Mouse (Mus musculus) cerebellum, postnatal 4 days (tissue): ENCODE measurements around the gene Olfr71.
A peak's percentile ranks its signal among the peaks of the same experiment; 100 is the strongest.

Source experiments
- DNase-seq, 2 experiments: peaks; one replicate each; pipeline ENCODE4 v3.0.0; 2022; ENCODE audit warnings: low spot score in 2 of 2, mixed read lengths in 1 of 2

Gene Olfr71

GRCm38 (mm10) chr4:43709869-43710268 is at the start of gene Olfr71:
Gene Olfr71, minus strand, starts transcription at chr4:43710255.
- no peak for DNase-seq

GRCm38 (mm10) chr4:43757213-43757612 is 47.2 kb upstream of the Olfr71 start:
- DNase-seq, result no peak

GRCm38 (mm10) chr4:43745187-43745586 is 35.1 kb upstream of the Olfr71 start:
- DNase-seq, result no peak

- DNase-seq, result no peak
Observed at GRCm38 (mm10) chr4:43743099-43743498, 33.0 kb upstream of the Olfr71 start.

GRCm38 (mm10) chr4:43742637-43743036 is 32.6 kb upstream of the Olfr71 start:
- DNase-seq, result no peak

DNA sequence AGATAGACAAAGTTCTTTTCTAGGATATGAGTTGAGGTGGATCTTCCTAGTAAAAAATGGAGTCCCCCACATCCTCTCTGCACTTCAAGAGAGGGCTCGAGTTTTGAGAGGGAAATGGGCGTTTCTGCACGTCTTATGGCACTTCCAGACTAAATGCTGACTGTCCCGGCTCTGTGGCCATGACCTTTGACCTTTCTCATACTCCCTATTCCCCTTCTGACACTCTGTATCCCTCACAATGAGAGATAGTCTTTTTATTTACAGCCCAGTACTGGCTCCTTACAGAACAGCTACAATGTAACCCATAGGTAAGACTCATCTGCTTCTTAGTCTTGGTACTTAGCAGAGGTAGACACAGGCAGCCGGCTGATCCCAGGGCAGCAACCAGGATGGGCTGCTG is 31.5 kb upstream of the Olfr71 start:
- no peak for DNase-seq

GRCm38 (mm10) chr4:43738989-43739674 is 29.1 kb upstream of the Olfr71 start:
- no peak for DNase-seq

GRCm38 (mm10) chr4:43737144-43737543 is 27.1 kb upstream of the Olfr71 start:
- no peak for DNase-seq

DNA sequence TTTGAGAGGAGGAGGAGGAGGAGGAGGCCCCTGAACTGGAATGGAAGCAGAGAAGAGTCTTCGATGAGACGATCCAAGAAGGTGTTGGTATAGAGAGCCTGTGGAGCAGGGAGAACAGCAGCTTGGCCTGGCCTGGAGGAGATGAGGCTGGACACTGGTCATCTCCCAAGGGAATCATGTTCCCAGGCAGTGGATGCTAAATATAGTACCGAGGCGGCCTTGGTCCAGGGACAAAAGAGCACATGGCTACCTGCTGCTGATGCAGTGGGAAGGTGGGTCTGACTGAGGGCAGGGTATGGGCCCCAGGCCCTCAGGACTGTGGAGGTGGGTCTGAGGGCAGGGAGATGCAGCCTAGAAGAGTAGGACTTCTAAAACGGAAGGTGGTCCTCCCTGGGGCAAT is 23.1 kb upstream of the Olfr71 start:
- no peak for DNase-seq

- DNase-seq, result no peak
Observed at GRCm38 (mm10) chr4:43732171-43732570, 22.1 kb upstream of the Olfr71 start.

GRCm38 (mm10) chr4:43730750-43731297 is 20.8 kb upstream of the Olfr71 start:
- no peak for DNase-seq

- DNase-seq, result no peak
Observed at GRCm38 (mm10) chr4:43729794-43730550, 19.9 kb upstream of the Olfr71 start, which contains the start of gene Spaar. Gene Spaar, plus strand, starts transcription at chr4:43730034.

DNA sequence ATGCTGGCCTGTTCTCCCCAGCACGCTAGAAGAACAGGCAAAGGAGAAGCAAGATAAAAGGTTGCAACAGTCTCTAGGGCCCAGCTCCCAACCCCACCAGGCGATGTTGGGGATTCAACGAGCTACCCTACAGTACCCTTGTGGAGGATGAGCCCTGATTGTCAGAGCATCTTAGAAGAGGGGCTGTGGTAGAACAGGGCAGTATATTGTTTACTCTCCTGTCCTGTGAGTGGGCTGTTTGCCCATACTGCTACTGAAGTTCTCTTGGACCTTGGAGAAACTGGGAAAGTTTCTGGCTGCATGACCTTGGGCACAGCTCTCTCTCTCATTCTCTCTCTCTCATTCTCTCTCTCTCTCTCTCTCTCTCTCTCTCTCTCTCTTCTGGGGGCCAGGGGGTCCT is 19.1 kb upstream of the Olfr71 start:
- DNase-seq, result no peak

GRCm38 (mm10) chr4:43728576-43728954 is 18.5 kb upstream of the Olfr71 start:
- DNase-seq, result no peak

DNA sequence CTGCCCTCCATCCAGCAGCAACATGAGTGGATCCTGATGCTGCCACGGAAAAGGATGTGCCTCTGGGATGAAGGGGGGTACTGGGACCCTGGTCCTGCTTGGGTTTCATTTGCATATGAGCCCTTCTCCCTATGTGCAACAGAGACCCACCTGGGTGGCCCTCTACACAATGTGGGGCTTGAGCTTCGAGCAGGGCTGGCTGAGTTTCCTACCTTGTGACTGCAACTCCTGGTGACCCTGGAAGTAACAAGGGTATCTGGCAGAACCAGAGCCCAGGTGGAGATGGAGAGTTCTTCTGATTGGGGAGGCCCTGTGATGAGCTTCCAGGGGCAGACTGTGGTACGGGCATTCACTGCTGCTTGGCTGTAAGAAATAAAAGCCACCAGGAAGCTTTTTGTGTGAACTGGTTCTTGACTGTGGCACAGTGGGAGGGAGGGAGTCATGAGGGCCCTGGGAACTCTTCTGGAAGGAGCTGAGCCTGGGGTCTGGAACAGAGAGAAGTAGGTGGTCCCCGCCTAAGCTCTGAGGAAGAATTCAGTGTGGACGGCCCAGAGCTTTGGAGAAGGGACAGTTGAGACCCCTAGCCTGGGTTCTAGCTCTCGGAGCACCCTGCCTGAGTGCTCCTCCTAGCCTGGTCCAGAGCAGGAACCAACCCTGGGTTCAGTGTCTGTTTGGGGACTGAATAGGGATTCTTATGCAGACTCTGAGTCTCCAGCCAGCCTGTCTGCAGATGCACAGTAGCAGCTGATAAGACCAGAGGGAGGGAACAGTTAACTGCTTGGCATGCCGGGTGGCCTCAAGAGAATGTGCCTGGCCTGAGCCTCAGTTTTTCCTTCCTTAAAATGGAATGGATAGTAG is 17.9 kb upstream of the Olfr71 start:
- no peak for DNase-seq

DNA sequence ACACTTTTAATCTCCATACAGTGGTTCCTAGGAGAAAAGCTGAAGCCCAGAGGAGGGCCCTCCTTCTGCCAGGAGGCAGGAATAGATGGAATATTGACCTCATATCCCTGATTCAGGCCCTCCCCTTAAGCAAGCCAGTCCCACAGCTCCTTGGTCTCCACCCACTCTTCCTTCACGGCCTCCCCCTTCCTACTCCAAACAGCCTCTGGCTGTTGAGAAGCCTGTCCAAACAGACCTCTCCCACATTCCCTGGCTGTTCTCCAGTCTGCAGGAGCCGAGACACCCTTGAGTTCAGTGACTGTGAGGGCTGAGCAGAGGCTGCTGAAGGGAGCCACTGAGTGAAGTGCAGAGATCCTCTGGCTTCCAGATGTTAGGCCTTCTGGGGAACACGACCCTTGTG is 16.9 kb upstream of the Olfr71 start, which contains the start of gene Hrct1:
Gene Hrct1 (plus strand): TSS at position 194 of the 400 bp plus-strand sequence.
- no peak for DNase-seq

DNA sequence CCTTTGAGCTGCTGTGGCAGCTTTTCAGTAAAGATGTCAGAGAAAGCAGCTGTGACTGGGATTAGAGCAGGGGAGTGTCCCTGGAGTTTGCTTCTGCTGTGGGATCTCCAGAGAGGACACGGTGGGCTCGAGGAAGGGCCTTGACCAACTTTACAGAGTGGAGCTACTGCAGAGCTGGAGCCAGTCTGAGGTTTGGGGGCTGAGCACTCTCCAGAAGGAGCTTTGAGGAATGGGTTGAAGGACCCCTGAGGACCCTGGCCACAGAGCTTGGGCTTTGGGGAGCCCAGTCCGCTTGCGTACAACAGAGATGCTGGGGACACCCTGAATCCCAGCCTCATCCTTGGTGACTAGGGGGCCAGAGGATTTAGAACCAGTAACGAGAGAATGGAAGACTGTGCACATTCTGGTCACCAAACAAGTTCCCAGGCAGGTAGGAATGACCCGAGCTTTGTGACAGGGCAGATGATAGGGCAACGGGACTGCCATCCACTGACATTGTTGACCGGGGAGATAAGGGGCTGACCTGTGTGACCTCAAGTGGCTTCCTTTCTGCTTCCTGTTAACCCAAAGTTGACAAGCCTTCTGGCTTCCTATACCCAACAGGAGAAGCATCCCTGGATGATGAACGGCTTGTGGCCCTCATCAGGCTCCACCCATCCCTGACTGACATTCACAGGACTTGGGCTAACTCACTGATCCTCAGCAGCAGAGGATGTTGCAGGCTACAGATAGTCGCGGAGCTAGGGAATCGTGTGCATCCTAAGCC is 16.4 kb upstream of the Olfr71 start:
- DNase-seq, result no peak

- DNase-seq, result peak in 1 of 2 experiments; percentile 41
Observed at GRCm38 (mm10) chr4:43724764-43725163, 14.7 kb upstream of the Olfr71 start.

DNA sequence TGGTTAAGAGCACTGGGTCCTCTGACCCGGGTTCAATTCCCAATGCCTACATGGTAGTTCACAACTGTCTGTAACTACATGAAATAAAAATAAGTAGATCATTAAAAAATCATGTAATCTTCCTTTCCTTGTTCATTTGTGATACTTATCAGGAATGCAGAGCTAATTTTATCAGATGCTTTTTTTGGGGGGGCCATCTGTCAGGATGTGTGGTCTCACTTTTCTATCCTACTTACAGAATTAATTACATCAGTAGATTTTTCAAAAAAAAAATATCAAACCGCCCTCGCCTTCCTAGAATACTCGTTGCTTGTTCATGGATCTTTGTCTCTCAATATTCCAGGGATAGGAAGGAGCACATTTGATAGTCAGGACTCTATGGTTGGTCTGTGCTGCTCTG is 12.1 kb upstream of the Olfr71 start:
- no peak for DNase-seq

GRCm38 (mm10) chr4:43720491-43721228 is 10.6 kb upstream of the Olfr71 start:
- DNase-seq, result no peak
